ENCODE assay signal across 33 mouse cellular contexts in the genomic region with DNA sequence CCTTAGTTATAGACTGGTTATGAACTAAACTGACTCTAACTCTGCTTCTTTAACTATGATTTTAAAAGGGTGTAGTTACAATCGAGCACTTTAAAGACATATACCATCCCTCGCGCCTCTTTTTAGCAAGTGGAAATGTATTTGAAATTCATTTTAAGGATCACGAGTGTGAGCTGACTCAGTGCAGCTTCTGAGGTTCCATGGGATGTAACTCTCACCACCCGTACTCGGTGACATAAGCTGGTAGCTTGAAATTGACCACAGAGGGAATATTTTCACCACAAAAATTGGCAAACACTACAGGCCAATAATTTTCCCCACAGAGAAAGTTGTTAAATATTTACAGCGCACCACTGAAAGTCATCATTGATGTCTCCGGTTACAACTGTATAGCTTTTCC.
"Had no signal": no experiment of that assay in that cellular context is flagged by ENCODE, and none has a peak within 500 bp of the region (broad histone marks: within the 10 kb centered on the region; RNA-seq: fewer than 3 reads in every experiment).

No protein-coding gene starts in this region.

- ATAC-seq: hindbrain, embryonic 16.5 days; hindbrain, postnatal 0 days; inflammation-experienced regulatory T-cells, adult 6 months; intestine, embryonic 15.5 days; intestine, embryonic 16.5 days; intestine, postnatal 0 days had no signal

- H3K27me3 ChIP-seq: heart, embryonic 12.5 days; heart, embryonic 13.5 days; heart, embryonic 15.5 days; hindbrain, embryonic 12.5 days; hindbrain, embryonic 13.5 days; hindbrain, embryonic 15.5 days; intestine, embryonic 15.5 days; kidney, embryonic 15.5 days had no signal

- H3K27ac ChIP-seq: heart, embryonic 13.5 days; heart, embryonic 15.5 days; hindbrain, embryonic 10.5 days; hindbrain, embryonic 12.5 days; hindbrain, embryonic 13.5 days; hindbrain, embryonic 14.5 days; hindbrain, embryonic 15.5 days; hindbrain, postnatal 0 days; intestine, embryonic 15.5 days; kidney, embryonic 15.5 days; kidney, postnatal 0 days; left cerebral cortex, adult 2 months had no signal

- H3K4me1 ChIP-seq: heart, embryonic 12.5 days; heart, embryonic 13.5 days; heart, embryonic 15.5 days; hindbrain, embryonic 10.5 days; hindbrain, embryonic 12.5 days; hindbrain, embryonic 13.5 days; hindbrain, embryonic 15.5 days; intestine, embryonic 15.5 days; kidney, embryonic 15.5 days had no signal

- H3K36me3 ChIP-seq: heart, embryonic 12.5 days; heart, embryonic 13.5 days; heart, embryonic 15.5 days; hindbrain, embryonic 10.5 days; hindbrain, embryonic 12.5 days; hindbrain, embryonic 13.5 days; hindbrain, embryonic 15.5 days; intestine, embryonic 15.5 days; kidney, embryonic 15.5 days had no signal

- DNase-seq: heart, postnatal 10 days; heart, postnatal 14 days; heart, postnatal 36 days; heart, postnatal 4 days; kidney, adult 11 months; kidney, adult 18-20 months; kidney, adult 8-10 months; kidney, adult 9 months; kidney, postnatal 10 days; kidney, postnatal 14 days; kidney, postnatal 25 days; kidney, postnatal 36 days; kidney, postnatal 4 days; layer of hippocampus, adult 9-11 months; layer of hippocampus, postnatal 36 days had no signal

- H3K4me3 ChIP-seq: heart, embryonic 12.5 days; heart, embryonic 13.5 days; heart, embryonic 15.5 days; hindbrain, embryonic 10.5 days; hindbrain, embryonic 12.5 days; hindbrain, embryonic 13.5 days; hindbrain, embryonic 15.5 days; intestine, embryonic 15.5 days; kidney, embryonic 15.5 days; layer of hippocampus, adult 2 months; left cerebral cortex, adult 2 months had no signal
